Mouse (Mus musculus): ENCODE measurements at regions not wholly inside any gene's neighbourhood (a gene's known extent, or its start where the extent isn't known, plus 50 kb on each side); places are given as distances from the start of the nearest gene placed in this dataset.

GRCm38 (mm10) chr7:134523897-134524296 lies 138.4 kb upstream of the D7Ertd443e start:
- H3K4me3 ChIP-seq (ENCODE audit: low read depth, low read length): no peak overlapping the region
- H3K9ac ChIP-seq (ENCODE audit: low read depth, low read length): no peak overlapping the region
- no peak for ATAC-seq
- H3K27me3 ChIP-seq (ENCODE audit: control insufficient read depth, insufficient read depth, low read depth, low read length): no peaks in the 10 kb centered on the region
- no peak overlapping the region for H3K4me2 ChIP-seq (ENCODE audit: low read length)
- H3K36me3 ChIP-seq (ENCODE audit: control insufficient read depth, insufficient read depth, low read length): no peaks in the 10 kb centered on the region
- no peaks in the 10 kb centered on the region for H3K9me3 ChIP-seq (replicated peaks; ENCODE audit: control insufficient read depth, low read length, poor library complexity, severe bottlenecking)
- no peaks in the 10 kb centered on the region for H3K4me1 ChIP-seq (ENCODE audit: control insufficient read depth, insufficient read depth, low read length)
- no peak overlapping the region for H3K27ac ChIP-seq (ENCODE audit: low read length)
- 66% methylated on average over 8 of the region's 8 CpGs for WGBS

- no peak for ATAC-seq
- Histone ChIP-seq H3K4me3 (ENCODE audit: low read depth, low read length) (no peak overlapping the region), H3K27ac (ENCODE audit: low read length) (no peak overlapping the region), H3K4me2 (ENCODE audit: low read length) (no peak overlapping the region), H3K4me1 (ENCODE audit: control insufficient read depth, insufficient read depth, low read length) (no peaks in the 10 kb centered on the region), H3K36me3 (ENCODE audit: control insufficient read depth, insufficient read depth, low read length) (no peaks in the 10 kb centered on the region), H3K9ac (ENCODE audit: low read depth, low read length) (no peak overlapping the region), H3K27me3 (ENCODE audit: control insufficient read depth, insufficient read depth, low read depth, low read length) (no peaks in the 10 kb centered on the region), H3K9me3 (replicated peaks; ENCODE audit: control insufficient read depth, low read length, poor library complexity, severe bottlenecking) (no peaks in the 10 kb centered on the region)
- 86% methylated on average over 1 of the region's 1 CpGs for WGBS
Measured at GRCm38 (mm10) chr7:134525041-134525440, 139.6 kb upstream of the D7Ertd443e start.

- Histone ChIP-seq H3K27me3 (ENCODE audit: control insufficient read depth, insufficient read depth, low read depth, low read length) (no peaks in the 10 kb centered on the region), H3K9me3 (replicated peaks; ENCODE audit: control insufficient read depth, low read length, poor library complexity, severe bottlenecking) (no peaks in the 10 kb centered on the region), H3K9ac (ENCODE audit: low read depth, low read length) (no peak overlapping the region), H3K4me1 (ENCODE audit: control insufficient read depth, insufficient read depth, low read length) (no peaks in the 10 kb centered on the region), H3K4me3 (ENCODE audit: low read depth, low read length) (no peak overlapping the region), H3K27ac (ENCODE audit: low read length) (no peak overlapping the region), H3K36me3 (ENCODE audit: control insufficient read depth, insufficient read depth, low read length) (no peaks in the 10 kb centered on the region), H3K4me2 (ENCODE audit: low read length) (no peak overlapping the region)
- WGBS: 93% methylated on average over 2 of the region's 2 CpGs
- no peak for ATAC-seq
Measured at GRCm38 (mm10) chr7:134525461-134525860, 140.0 kb upstream of the D7Ertd443e start.

- H3K36me3 ChIP-seq (ENCODE audit: control insufficient read depth, insufficient read depth, low read length): no peaks in the 10 kb centered on the region
- no peak overlapping the region for H3K9ac ChIP-seq (ENCODE audit: low read depth, low read length)
- H3K27ac ChIP-seq (ENCODE audit: low read length): no peak overlapping the region
- ATAC-seq: no peak
- WGBS: 81% methylated on average over 2 of the region's 2 CpGs
- no peak overlapping the region for H3K4me2 ChIP-seq (ENCODE audit: low read length)
- no peaks in the 10 kb centered on the region for H3K4me1 ChIP-seq (ENCODE audit: control insufficient read depth, insufficient read depth, low read length)
- no peak overlapping the region for H3K4me3 ChIP-seq (ENCODE audit: low read depth, low read length)
- no peaks in the 10 kb centered on the region for H3K9me3 ChIP-seq (replicated peaks; ENCODE audit: control insufficient read depth, low read length, poor library complexity, severe bottlenecking)
- no peaks in the 10 kb centered on the region for H3K27me3 ChIP-seq (ENCODE audit: control insufficient read depth, insufficient read depth, low read depth, low read length)
Measured at GRCm38 (mm10) chr7:134527351-134527750, 141.9 kb upstream of the D7Ertd443e start.

- ATAC-seq: no peak
- no peak overlapping the region for H3K4me2 ChIP-seq (ENCODE audit: low read length)
- no peak overlapping the region for H3K27ac ChIP-seq (ENCODE audit: low read length)
- H3K9me3 ChIP-seq (replicated peaks; ENCODE audit: control insufficient read depth, low read length, poor library complexity, severe bottlenecking): no peaks in the 10 kb centered on the region
- WGBS: 92% methylated on average over 3 of the region's 3 CpGs
- no peak overlapping the region for H3K4me3 ChIP-seq (ENCODE audit: low read depth, low read length)
- no peaks in the 10 kb centered on the region for H3K27me3 ChIP-seq (ENCODE audit: control insufficient read depth, insufficient read depth, low read depth, low read length)
- H3K4me1 ChIP-seq (ENCODE audit: control insufficient read depth, insufficient read depth, low read length): no peaks in the 10 kb centered on the region
- H3K36me3 ChIP-seq (ENCODE audit: control insufficient read depth, insufficient read depth, low read length): no peaks in the 10 kb centered on the region
- no peak overlapping the region for H3K9ac ChIP-seq (ENCODE audit: low read depth, low read length)
Measured at GRCm38 (mm10) chr7:134528026-134528425, 142.4 kb upstream of the Dock1 start.

GRCm38 (mm10) chr7:134534821-134535220 lies 135.6 kb upstream of the Dock1 start:
- H3K9ac ChIP-seq (ENCODE audit: low read depth, low read length): no peak overlapping the region
- no peaks in the 10 kb centered on the region for H3K9me3 ChIP-seq (replicated peaks; ENCODE audit: control insufficient read depth, low read length, poor library complexity, severe bottlenecking)
- no peak overlapping the region for H3K4me3 ChIP-seq (ENCODE audit: low read depth, low read length)
- WGBS: 88% methylated on average over 4 of the region's 4 CpGs
- no peak overlapping the region for H3K27ac ChIP-seq (ENCODE audit: low read length)
- H3K36me3 ChIP-seq (ENCODE audit: control insufficient read depth, insufficient read depth, low read length): no peaks in the 10 kb centered on the region
- no peaks in the 10 kb centered on the region for H3K4me1 ChIP-seq (ENCODE audit: control insufficient read depth, insufficient read depth, low read length)
- H3K27me3 ChIP-seq (ENCODE audit: control insufficient read depth, insufficient read depth, low read depth, low read length): no peaks in the 10 kb centered on the region
- no peak overlapping the region for H3K4me2 ChIP-seq (ENCODE audit: low read length)
- ATAC-seq: no peak

GRCm38 (mm10) chr7:134541699-134542098 lies 128.8 kb upstream of the Dock1 start:
- H3K4me3 ChIP-seq (ENCODE audit: low read depth, low read length): no peak overlapping the region
- ATAC-seq: no peak
- no peak overlapping the region for H3K4me2 ChIP-seq (ENCODE audit: low read length)
- H3K4me1 ChIP-seq (ENCODE audit: control insufficient read depth, insufficient read depth, low read length): no peaks in the 10 kb centered on the region
- no peak overlapping the region for H3K9ac ChIP-seq (ENCODE audit: low read depth, low read length)
- no peaks in the 10 kb centered on the region; the same call in none of the 2 replicates for H3K27me3 ChIP-seq (ENCODE audit: control insufficient read depth, insufficient read depth, low read depth, low read length)
- WGBS: 77% methylated on average over 2 of the region's 2 CpGs
- no peaks in the 10 kb centered on the region for H3K9me3 ChIP-seq (replicated peaks; ENCODE audit: control insufficient read depth, low read length, poor library complexity, severe bottlenecking)
- H3K36me3 ChIP-seq (ENCODE audit: control insufficient read depth, insufficient read depth, low read length): no peaks in the 10 kb centered on the region
- H3K27ac ChIP-seq (ENCODE audit: low read length): no peak overlapping the region

GRCm38 (mm10) chr7:134546187-134546586 lies 124.3 kb upstream of the Dock1 start:
- H3K27me3 ChIP-seq (ENCODE audit: control insufficient read depth, insufficient read depth, low read depth, low read length): no peaks in the 10 kb centered on the region; the same call in none of the 2 replicates
- H3K4me1 ChIP-seq (ENCODE audit: control insufficient read depth, insufficient read depth, low read length): peaks cover 6% of the 10 kb centered on the region
- H3K9me3 ChIP-seq (replicated peaks; ENCODE audit: control insufficient read depth, low read length, poor library complexity, severe bottlenecking): no peaks in the 10 kb centered on the region
- ATAC-seq: no peak
- H3K36me3 ChIP-seq (ENCODE audit: control insufficient read depth, insufficient read depth, low read length): no peaks in the 10 kb centered on the region
- H3K4me2 ChIP-seq (ENCODE audit: low read length): no peak overlapping the region
- H3K9ac ChIP-seq (ENCODE audit: low read depth, low read length): no peak overlapping the region
- H3K4me3 ChIP-seq (ENCODE audit: low read depth, low read length): no peak overlapping the region
- WGBS: 84% methylated on average over 6 of the region's 6 CpGs
- no peak overlapping the region for H3K27ac ChIP-seq (ENCODE audit: low read length)

GRCm38 (mm10) chr7:134549286-134549919 lies 121.1 kb upstream of the Dock1 start:
- Histone ChIP-seq H3K4me3 (ENCODE audit: low read depth, low read length) (no peak overlapping the region), H3K27me3 (ENCODE audit: control insufficient read depth, insufficient read depth, low read depth, low read length) (no peaks in the 10 kb centered on the region), H3K9me3 (replicated peaks; ENCODE audit: control insufficient read depth, low read length, poor library complexity, severe bottlenecking) (no peaks in the 10 kb centered on the region), H3K4me1 (ENCODE audit: control insufficient read depth, insufficient read depth, low read length) (peaks cover 6% of the 10 kb centered on the region), H3K4me2 (ENCODE audit: low read length) (no peak overlapping the region), H3K27ac (ENCODE audit: low read length) (no peak overlapping the region), H3K36me3 (ENCODE audit: control insufficient read depth, insufficient read depth, low read length) (no peaks in the 10 kb centered on the region), H3K9ac (ENCODE audit: low read depth, low read length) (no peak overlapping the region)
- WGBS: 89% methylated on average over 8 of the region's 8 CpGs
- no peak for ATAC-seq
